Mouse (Mus musculus) liver, adult 2 months (tissue): ENCODE measurements around the gene Vamp3. TPM values are rescaled to one million over a fixed set of nuclear protein-coding genes. Genes with fewer than 3 reads are reported as not detected.

Experiments used
- DNase-seq: peaks from one replicate; pipeline ENCODE4 v3.0.0-alpha.2; 2011; ENCODE audit warnings: low read depth, low spot score; ENCODE audit errors: extremely low read depth
- H3K27ac ChIP-seq: fragments of 200-500 bp; replicated peaks from 2 replicates; pipeline ENCODE4 v1.5.1; 2012; ENCODE audit warnings: low read depth, mild to moderate bottlenecking, control low read depth, inconsistent platforms, low read length; ENCODE audit not compliant: insufficient read depth
- H3K27me3 ChIP-seq: fragments of 200-500 bp; 2 replicates; pipeline ENCODE4 v1.6.1; 2012; ENCODE audit warnings: mild to moderate bottlenecking, moderate library complexity, low read length, inconsistent platforms; ENCODE audit not compliant: control insufficient read depth, insufficient read depth
- H3K36me3 ChIP-seq: fragments of 200-500 bp; 2 replicates; pipeline ENCODE4 v1.6.1; 2012; ENCODE audit warnings: low read length, inconsistent platforms; ENCODE audit not compliant: control insufficient read depth, insufficient read depth
- H3K4me1 ChIP-seq: fragments of 200-500 bp; 2 replicates; pipeline ENCODE4 v1.6.1; 2011; ENCODE audit warnings: low read length; ENCODE audit not compliant: control insufficient read depth, insufficient read depth
- H3K4me3 ChIP-seq: fragments of 200-500 bp; 2 replicates; pipeline ENCODE4 v1.5.1; 2011; ENCODE audit warnings: low read depth, mild to moderate bottlenecking, control low read depth, low read length, moderate library complexity; ENCODE audit not compliant: insufficient read depth
- H3K79me2 ChIP-seq: fragments of 200-500 bp; 2 replicates; pipeline ENCODE4 v1.6.1; 2012; ENCODE audit warnings: inconsistent platforms, mild to moderate bottlenecking, low read length, moderate library complexity; ENCODE audit not compliant: control insufficient read depth, insufficient read depth
- H3K9ac ChIP-seq: fragments of 200-500 bp; 2 replicates; pipeline ENCODE4 v1.6.1; 2012; ENCODE audit warnings: low read depth, mild to moderate bottlenecking, control low read depth, inconsistent platforms, low read length
- CTCF ChIP-seq: fragments of 200-500 bp; IDR thresholded peaks from 2 replicates; pipeline ENCODE4 v1.5.1; 2011; ENCODE audit warnings: low read depth, low read length, control low read depth
- POLR2A ChIP-seq: fragments of 200-500 bp; IDR thresholded peaks from 2 replicates; pipeline ENCODE4 v1.6.1; 2011; ENCODE audit warnings: low read length, control low read depth; ENCODE audit not compliant: insufficient read depth; ENCODE audit errors: extremely low read depth
- WGBS: fragments of 180-500 bp; shearing (Covaris S2); methylation state at CpG from one replicate; pipeline ENCODE4 v1.1.7; 2018; 5-methylcytosine and 5-hydroxymethylcytosine counted together
- polyA plus RNA-seq: library from polyadenylated mRNA; depleted of rRNA; stranded (reverse); fragments of >200 nt; gene quantifications from 2 replicates; pipeline ENCODE4 v1.2.3, GENCODE M21; 2012; rRNA removed
- total RNA-seq: library from RNA; depleted of rRNA; stranded (reverse); fragments of >200 nt; gene quantifications from 2 replicates; pipeline ENCODE4 v1.2.3, GENCODE M21; 2014; rRNA removed

The Vamp3 gene
- total and polyA plus RNA-seq, 2 experiments = 5.9 to 16.4 TPM

GRCm38 (mm10) chr4:151001397-151001796 lies 56.4 kb downstream of the Vamp3 start:
- peaks cover 18% of the 10 kb centered on the region for H3K36me3 ChIP-seq
- no peak for DNase-seq
- no peaks in the 10 kb centered on the region for H3K79me2 ChIP-seq
- no peak overlapping the region for H3K27ac ChIP-seq
- WGBS = 50% methylated on average over 13 of the region's 13 CpGs
- H3K4me3 ChIP-seq = no peak overlapping the region
- no peaks in the 10 kb centered on the region for H3K4me1 ChIP-seq
- no peaks in the 10 kb centered on the region for H3K27me3 ChIP-seq
- H3K9ac ChIP-seq = no peak overlapping the region
- no peak for TF ChIP-seq POLR2A
- TF ChIP-seq CTCF = no peak

GRCm38 (mm10) chr4:150998626-150999025 lies 59.1 kb downstream of the Vamp3 start:
- 87% methylated on average over 9 of the region's 9 CpGs for WGBS

More at GRCm38 (mm10) chr4:150998626-150999025, 59.1 kb downstream of the Vamp3 start:
- no peaks in the 10 kb centered on the region for H3K27me3 ChIP-seq
- no peak for DNase-seq
- H3K4me1 ChIP-seq = no peaks in the 10 kb centered on the region
- H3K4me3 ChIP-seq = no peak overlapping the region
- H3K27ac ChIP-seq = no peak overlapping the region
- peaks cover 4% of the 10 kb centered on the region; the same call in 1 of the 2 replicates for H3K36me3 ChIP-seq
- TF ChIP-seq POLR2A = no peak
- no peak for TF ChIP-seq CTCF
- H3K79me2 ChIP-seq = no peaks in the 10 kb centered on the region
- H3K9ac ChIP-seq = no peak overlapping the region

Other genes with a start within 250 kb of the Vamp3 start
- gene Errfi1, start 204.0 kb downstream of the Vamp3 start, total RNA-seq = 589 and 661 TPM in 2 replicates
- gene Errfi1, start 204.0 kb downstream of the Vamp3 start, polyA plus RNA-seq = 259 and 295 TPM in 2 replicates
- 281 and 324 TPM in 2 replicates for gene Park7, start 143.5 kb downstream of the Vamp3 start, total RNA-seq
- gene Park7, start 143.5 kb downstream of the Vamp3 start, polyA plus RNA-seq = 148 and 191 TPM in 2 replicates
- 0.07 and 0.09 TPM in 2 replicates for gene Tnfrsf9, start 143.4 kb downstream of the Vamp3 start, total RNA-seq
- 0.05 and 0.15 TPM in 2 replicates for gene Tnfrsf9, start 143.4 kb downstream of the Vamp3 start, polyA plus RNA-seq
- gene Uts2, start 60.9 kb downstream of the Vamp3 start, total RNA-seq = not detected in 2 replicates
- gene Uts2, start 60.9 kb downstream of the Vamp3 start, polyA plus RNA-seq = not detected in 2 replicates
- gene Per3, start 13.3 kb downstream of the Vamp3 start, total RNA-seq = 23.2 and 28.9 TPM in 2 replicates
- 1.6 and 4.0 TPM in 2 replicates for gene Per3, start 13.3 kb downstream of the Vamp3 start, polyA plus RNA-seq
- not detected in 2 replicates for gene Gm13090, start 31.6 kb upstream of the Vamp3 start, total RNA-seq
- gene Gm13090, start 31.6 kb upstream of the Vamp3 start, polyA plus RNA-seq = not detected in 2 replicates